28 mouse cellular contexts compared by ENCODE assay signal in genomic region chr12:54232996-54233603, GRCm38 (mm10). TPM values are rescaled to one million over a fixed set of nuclear protein-coding genes. Genes with fewer than 3 reads are reported as not detected.
DNase-seq lines count a peak whose midpoint lies in the region; ATAC-seq and TF ChIP-seq lines count a peak whose summit lies in the region.
"Had no signal": no experiment of that assay in that cellular context is flagged by ENCODE, and none has a peak within 500 bp of the region (broad histone marks: within the 10 kb centered on the region; RNA-seq: fewer than 3 reads in every experiment).

No protein-coding gene starts in this region.

- no peak overlapping the region for H3K4me3 ChIP-seq in forebrain, embryonic 10.5 days
- H3K4me3 ChIP-seq in forebrain, embryonic 11.5 days (ENCODE audit: low read depth, low read length): no peak overlapping the region
- no peak overlapping the region for H3K4me3 ChIP-seq in myocyte
- H3K4me3 ChIP-seq: heart, embryonic 10.5 days; kidney, embryonic 15.5 days; left cerebral cortex, adult 2 months; liver, embryonic 12.5 days; midbrain, embryonic 12.5 days; neural tube, embryonic 15.5 days had no signal

- peak overlapping the region; percentile 15 for H3K27ac ChIP-seq in forebrain, embryonic 10.5 days
- H3K27ac ChIP-seq in forebrain, embryonic 11.5 days (ENCODE audit: low read depth, low read length): no peak overlapping the region
- H3K27ac ChIP-seq: heart, embryonic 10.5 days; hindbrain, embryonic 14.5 days; kidney, embryonic 15.5 days; left cerebral cortex, adult 2 months; liver, embryonic 12.5 days; midbrain, embryonic 12.5 days; neural tube, embryonic 15.5 days had no signal

- H3K27me3 ChIP-seq in forebrain, embryonic 10.5 days (ENCODE audit: poor library complexity, severe bottlenecking): no peaks in the 10 kb centered on the region
- H3K27me3 ChIP-seq in forebrain, embryonic 11.5 days (ENCODE audit: control insufficient read depth, insufficient read depth, low read length): no peaks in the 10 kb centered on the region
- H3K27me3 ChIP-seq in myocyte (ENCODE audit: control insufficient read depth, insufficient read depth, insufficient read length): no peaks in the 10 kb centered on the region
- H3K27me3 ChIP-seq: kidney, embryonic 15.5 days; liver, embryonic 12.5 days; midbrain, embryonic 12.5 days; neural tube, embryonic 15.5 days had no signal

- WGBS in forebrain, embryonic 10.5 days: 55% methylated on average over 7 of the region's 7 CpGs
- 56% methylated on average over 7 of the region's 7 CpGs for WGBS in forebrain, embryonic 11.5 days

- no peaks in the 10 kb centered on the region for H3K36me3 ChIP-seq in forebrain, embryonic 10.5 days (replicated peaks)
- H3K36me3 ChIP-seq in forebrain, embryonic 11.5 days (ENCODE audit: control insufficient read depth, insufficient read depth, low read length): no peaks in the 10 kb centered on the region
- no peaks in the 10 kb centered on the region for H3K36me3 ChIP-seq in myocyte (ENCODE audit: control insufficient read depth, insufficient read depth)
- H3K36me3 ChIP-seq: heart, embryonic 10.5 days; kidney, embryonic 15.5 days; liver, embryonic 12.5 days; midbrain, embryonic 12.5 days; neural tube, embryonic 15.5 days had no signal

- ATAC-seq in forebrain, embryonic 11.5 days (replicated peaks; ENCODE audit: low FRiP score): no peak
- ATAC-seq: inflammation-experienced regulatory T-cells, adult 6 months; liver, embryonic 12.5 days; liver, postnatal 0 days had no signal

- intact Hi-C loops in left cerebral cortex, postnatal 4 days (cut with DNase I): no loop called here
- intact Hi-C loops in left cerebral cortex, postnatal 10 days (cut with DNase I): no loop called here
- intact Hi-C loops in heart, postnatal 25 days (cut with DNase I): no loop called here

- no peaks in the 10 kb centered on the region for H3K79me2 ChIP-seq in myocyte (ENCODE audit: control insufficient read depth, insufficient read depth)

- H3K9ac ChIP-seq in forebrain, embryonic 11.5 days (ENCODE audit: low read length): no peak overlapping the region
- H3K9ac ChIP-seq: hindbrain, embryonic 14.5 days; kidney, embryonic 15.5 days; liver, embryonic 12.5 days; liver, postnatal 0 days; midbrain, embryonic 12.5 days; neural tube, embryonic 15.5 days had no signal

- TF ChIP-seq POLR2A in myocyte (IDR thresholded peaks at IDR 0.05; ENCODE audit: insufficient read length, low read depth): no peak

- H3K4me2 ChIP-seq in forebrain, embryonic 11.5 days (ENCODE audit: low read depth, low read length, severe bottlenecking): no peak overlapping the region
- H3K4me2 ChIP-seq in myocyte (ENCODE audit: low read depth): peak overlapping the region; percentile 16
- H3K4me2 ChIP-seq: hindbrain, embryonic 14.5 days; kidney, embryonic 15.5 days; liver, embryonic 12.5 days; midbrain, embryonic 12.5 days; neural tube, embryonic 15.5 days had no signal

- peaks cover 11% of the 10 kb centered on the region for H3K9me3 ChIP-seq in forebrain, embryonic 10.5 days
- no peaks in the 10 kb centered on the region for H3K9me3 ChIP-seq in forebrain, embryonic 11.5 days (ENCODE audit: control insufficient read depth, low read length)
- H3K9me3 ChIP-seq: heart, embryonic 10.5 days; kidney, embryonic 15.5 days; liver, embryonic 12.5 days; neural tube, embryonic 15.5 days had no signal

- H3ac ChIP-seq in myocyte (ENCODE audit: control insufficient read depth, insufficient read length): no peak overlapping the region

- H3K4me1 ChIP-seq in forebrain, embryonic 10.5 days: peaks cover 19% of the 10 kb centered on the region
- no peaks in the 10 kb centered on the region for H3K4me1 ChIP-seq in forebrain, embryonic 11.5 days (replicated peaks; ENCODE audit: control insufficient read depth, insufficient read depth, low read length)
- H3K4me1 ChIP-seq: kidney, embryonic 15.5 days; liver, embryonic 12.5 days; neural tube, embryonic 15.5 days had no signal

- peak; percentile 16 for DNase-seq in forebrain, embryonic 10.5 days (ENCODE audit: extremely low spot score, low spot score)
- DNase-seq in forebrain, embryonic 11.5 days (ENCODE audit: low spot score): no peak
- peak; percentile 3 for DNase-seq in left cerebral cortex, postnatal 4 days
- no peak for DNase-seq in left cerebral cortex, postnatal 10 days (ENCODE audit: extremely low spot score in 1 of 2, low spot score in 2 of 2)
- DNase-seq in R1 (ENCODE audit: low read depth, low spot score): peak; percentile 91
- DNase-seq in right cerebral cortex, postnatal 36 days (ENCODE audit: low spot score in 2 of 2): no peak
- DNase-seq in heart, postnatal 25 days (ENCODE audit: low spot score): no peak
- DNase-seq: adrenal gland, adult 2 months; B cell, adult 2 months; cerebellum, adult 11 months; cerebellum, adult 9-11 months; gastrocnemius, postnatal 14 days; heart, postnatal 4 days; kidney, adult 11 months; kidney, postnatal 25 days; liver, postnatal 0 days; lung, postnatal 36 days; retina, postnatal 1 day; right cerebral cortex, postnatal 14 days had no signal

TF ChIP-seq in myocyte, 11 proteins besides CTCF, POLR2A, EP300 and RAD21:
- TF ChIP-seq MYOG (IDR thresholded peaks at IDR 0.05; ENCODE audit: control insufficient read depth in 1 of 3, insufficient read depth in 1 of 3, insufficient read length in 2 of 3, low read depth in 2 of 3): no peak
- TF ChIP-seq REST (IDR thresholded peaks at IDR 0.05; ENCODE audit: insufficient read depth, insufficient read length): no peak
- no peak for TF ChIP-seq TCF12 (IDR thresholded peaks at IDR 0.05; ENCODE audit: insufficient read depth, poor library complexity, severe bottlenecking)

RNA-seq across cellular contexts. Expression of gene Egln3, which starts 29.4 kb away (rescaled TPM):
- 3.2 and 3.4 TPM in 2 replicates for polyA plus RNA-seq in forebrain, embryonic 10.5 days (2016; fragmentation: Nextera tagmentation; extraction: Ambion mirVana)
- polyA plus RNA-seq in forebrain, embryonic 11.5 days (2014; fragmentation: Nextera tagmentation; extraction: Ambion mirVana): 4.0 and 4.1 TPM in 2 replicates
- total RNA-seq in left cerebral cortex, postnatal 4 days (2021): 10 to 100 TPM; 18.3 to 19.0 TPM
- total RNA-seq in left cerebral cortex, postnatal 10 days (2021): 10 to 100 TPM; 12.2 to 13.6 TPM
- polyA plus RNA-seq in myocyte (2012; fragmentation: generic; extraction: Trizol): 130 TPM
- total RNA-seq in heart, postnatal 25 days (2021): 10 to 100 TPM; 96.7 to 97.4 TPM

Comparison
In these comparisons a context has a peak if more than half of its experiments do, and no peak if none do; other contexts are left out.
1. DNase-seq: peak in forebrain, embryonic 10.5 days (single experiment), left cerebral cortex, postnatal 4 days (single experiment) and R1 (single experiment); none in forebrain, embryonic 11.5 days (single experiment), left cerebral cortex, postnatal 10 days (0 of 2), right cerebral cortex, postnatal 36 days (0 of 2) and heart, postnatal 25 days (single experiment).
2. RNA of gene Egln3, which starts 29.4 kb away (total RNA-seq): 96.7 to 97.4 TPM in heart, postnatal 25 days; 18.3 to 19.0 TPM in left cerebral cortex, postnatal 4 days and 12.2 to 13.6 TPM in left cerebral cortex, postnatal 10 days; every median in the first group is over 4 times any median in the second.